Comparison of ENCODE assay signal across 9 mouse cellular contexts in the genomic region with DNA sequence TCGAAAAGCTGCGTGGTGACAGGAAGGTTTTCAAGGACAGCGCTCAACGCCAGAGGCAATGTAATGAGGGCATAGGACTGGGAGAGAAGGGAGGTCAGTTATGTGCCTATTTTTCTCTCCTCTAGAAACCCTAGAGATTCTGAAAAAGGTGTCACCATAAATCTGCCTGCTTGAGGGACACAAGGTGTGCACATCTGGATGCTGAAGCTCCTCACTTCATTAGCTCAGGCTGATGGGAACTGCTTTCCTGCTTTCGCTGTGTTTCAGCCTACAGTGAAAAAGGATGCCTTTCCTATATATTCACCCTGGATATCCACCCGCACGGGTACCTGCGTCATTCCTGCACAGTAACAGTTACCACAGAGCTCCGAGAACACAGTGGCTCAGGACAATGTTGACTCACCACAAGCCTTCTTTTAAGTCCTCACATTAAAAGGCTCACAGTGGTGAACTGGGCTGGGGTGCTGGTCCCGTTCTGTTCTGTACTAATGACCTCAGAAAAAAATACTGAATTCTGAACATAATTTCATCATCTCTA.
DNase-seq lines count a peak whose midpoint lies in the region; ATAC-seq and TF ChIP-seq lines count a peak whose summit lies in the region.
"Had no signal": no experiment of that assay in that cellular context is flagged by ENCODE, and none has a peak within 500 bp of the region (broad histone marks: within the 10 kb centered on the region; RNA-seq: fewer than 3 reads in every experiment).

No protein-coding gene starts in this region.

- H3K9ac ChIP-seq in lung, embryonic 16.5 days (ENCODE audit: low read length) = no peak overlapping the region
- no peak overlapping the region for H3K9ac ChIP-seq in limb, embryonic 12.5 days (replicated peaks)
- no peak overlapping the region for H3K9ac ChIP-seq in stomach, postnatal 0 days (ENCODE audit: low read length)

- no peak for ATAC-seq in lung, embryonic 16.5 days (ENCODE audit: low read depth)
- no peak for ATAC-seq in limb, embryonic 12.5 days (ENCODE audit: insufficient number of reproducible peaks, insufficient read depth, low FRiP score, low TSS enrichment, low read depth)
- ATAC-seq in stomach, postnatal 0 days (ENCODE audit: low FRiP score, low TSS enrichment) = no peak
- ATAC-seq: inflammation-experienced regulatory T-cells, adult 6 months had no signal

- no peaks in the 10 kb centered on the region for H3K36me3 ChIP-seq in lung, embryonic 16.5 days (ENCODE audit: control insufficient read depth, insufficient read depth, low read length)
- H3K36me3 ChIP-seq in limb, embryonic 12.5 days = peaks cover 1% of the 10 kb centered on the region
- no peaks in the 10 kb centered on the region for H3K36me3 ChIP-seq in stomach, postnatal 0 days (ENCODE audit: control insufficient read depth, insufficient read depth, low read length)

- no peaks in the 10 kb centered on the region for H3K27me3 ChIP-seq in lung, embryonic 16.5 days (ENCODE audit: control insufficient read depth, insufficient read depth, low read depth, low read length)
- no peaks in the 10 kb centered on the region for H3K27me3 ChIP-seq in limb, embryonic 12.5 days
- H3K27me3 ChIP-seq in stomach, postnatal 0 days (ENCODE audit: control insufficient read depth, insufficient read depth, low read length) = no peaks in the 10 kb centered on the region

- H3K4me3 ChIP-seq in lung, embryonic 16.5 days (ENCODE audit: low read length) = no peak overlapping the region
- peak overlapping the region; percentile 50; the same call in 1 of the 2 replicates for H3K4me3 ChIP-seq in limb, embryonic 12.5 days (replicated peaks)
- H3K4me3 ChIP-seq in stomach, postnatal 0 days (ENCODE audit: low read depth, low read length) = no peak overlapping the region

- TF ChIP-seq EP300 in stomach, postnatal 0 days (optimal IDR thresholded peaks at IDR 0.05) = no peak

- 55% methylated on average over 10 of the region's 10 CpGs for WGBS in lung, embryonic 16.5 days
- 69% methylated on average over 10 of the region's 10 CpGs for WGBS in limb, embryonic 12.5 days
- 59% methylated on average over 10 of the region's 10 CpGs for WGBS in stomach, postnatal 0 days

- no peaks in the 10 kb centered on the region for H3K9me3 ChIP-seq in lung, embryonic 16.5 days (ENCODE audit: control insufficient read depth, low read length)
- H3K9me3 ChIP-seq in limb, embryonic 12.5 days = no peaks in the 10 kb centered on the region
- H3K9me3 ChIP-seq in stomach, postnatal 0 days (ENCODE audit: control insufficient read depth, low read length) = no peaks in the 10 kb centered on the region

- TF ChIP-seq CTCF in stomach, postnatal 0 days (IDR thresholded peaks at IDR 0.05; ENCODE audit: low read depth) = no peak

- H3K4me2 ChIP-seq in lung, embryonic 16.5 days (ENCODE audit: low read depth, low read length) = no peak overlapping the region
- H3K4me2 ChIP-seq in limb, embryonic 12.5 days = peak overlapping the region; percentile 66
- H3K4me2 ChIP-seq in stomach, postnatal 0 days (replicated peaks; ENCODE audit: low read depth) = no peak overlapping the region

- peak overlapping the region; percentile 97 for H3K27ac ChIP-seq in lung, embryonic 16.5 days (ENCODE audit: low read length)
- 0 out of 2 replicates have a peak overlapping the region, but pooled peaks have one; percentile 92 for H3K27ac ChIP-seq in limb, embryonic 12.5 days
- H3K27ac ChIP-seq in stomach, postnatal 0 days (replicated peaks) = peak overlapping the region; percentile 53; the same call in 1 of the 2 replicates

- H3K4me1 ChIP-seq in lung, embryonic 16.5 days (replicated peaks; ENCODE audit: control insufficient read depth, insufficient read depth, low read length) = peaks cover 45% of the 10 kb centered on the region
- H3K4me1 ChIP-seq in limb, embryonic 12.5 days (replicated peaks) = peaks cover 60% of the 10 kb centered on the region
- H3K4me1 ChIP-seq in stomach, postnatal 0 days (replicated peaks; ENCODE audit: control insufficient read depth, insufficient read depth) = peaks cover 10% of the 10 kb centered on the region

- peak; percentile 57 to 74 for DNase-seq in adrenal gland, adult (ENCODE audit: inconsistent age in 2 of 2, low spot score in 1 of 2)
- DNase-seq in adrenal gland, postnatal 25 days = no peak
- DNase-seq in lung, postnatal 36 days = no peak
- no peak for DNase-seq in stomach, postnatal 0 days (ENCODE audit: low spot score)
- no peak for DNase-seq in frontal cortex, adult 2 months (ENCODE audit: extremely low spot score in 1 of 2, low spot score in 1 of 2)
- DNase-seq in retina, embryonic 14.5 days (ENCODE audit: low spot score) = no peak

Comparison
In these comparisons a context has a peak if more than half of its experiments do, and no peak if none do; other contexts are left out.
1. DNase-seq: peak in adrenal gland, adult (2 of 2); none in adrenal gland, postnatal 25 days (single experiment), lung, postnatal 36 days (single experiment), stomach, postnatal 0 days (single experiment), frontal cortex, adult 2 months (0 of 2) and retina, embryonic 14.5 days (single experiment).
2. Peak in every context shown above with its lines, with median percentiles within 50 percentile points of each other: H3K27ac ChIP-seq.